Mouse (Mus musculus): ENCODE measurements around the gene 4930568D16Rik. TPM values are rescaled to one million over a fixed set of nuclear protein-coding genes. Genes with fewer than 3 reads are reported as not detected.

The 4930568D16Rik gene
- polyA plus RNA-seq, 1 experiment from 2014 or later = not detected

DNA sequence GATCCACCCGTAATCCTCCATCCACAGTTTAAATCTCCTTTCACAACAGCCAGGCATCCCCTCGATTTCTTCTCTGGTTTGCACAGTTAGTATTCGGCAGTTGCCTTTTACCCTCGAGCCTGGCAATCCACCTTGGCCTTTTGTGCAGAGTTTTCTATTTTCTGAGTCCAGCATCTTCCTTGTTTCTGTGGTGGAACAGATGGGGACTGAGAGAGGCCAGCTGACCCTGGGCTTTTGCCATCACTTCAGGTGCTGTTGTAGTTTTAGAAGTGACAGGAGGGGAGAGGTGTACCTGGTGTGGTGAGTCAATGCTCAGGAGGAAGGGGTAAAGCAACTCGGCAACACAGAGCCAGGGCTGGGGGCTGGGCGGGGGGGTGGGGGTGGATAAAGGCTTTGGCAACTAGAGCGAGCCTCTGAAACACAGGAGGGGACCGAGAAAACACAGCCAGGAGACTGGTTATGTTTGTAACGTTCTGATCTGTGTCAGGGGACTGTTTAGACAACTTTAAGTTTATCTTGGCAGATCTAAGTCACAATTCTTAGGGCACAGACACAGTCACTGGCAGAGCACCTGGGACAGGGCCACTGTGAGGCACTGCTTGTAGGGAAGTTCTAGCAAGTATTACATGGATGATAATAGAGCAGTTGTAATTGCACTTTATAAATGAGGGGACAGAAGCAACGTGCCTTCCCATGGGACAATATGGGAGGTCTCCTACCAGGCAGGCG is 39.3 kb downstream of the 4930568D16Rik start:
- DNase-seq (ENCODE audit: low spot score) (no peak), ATAC-seq (replicated peaks; ENCODE audit: low FRiP score, low read depth) (no peak)
- Histone ChIP-seq H3K4me2 (ENCODE audit: low read length) (no peak overlapping the region), H3K27ac (no peak overlapping the region), H3K9ac (ENCODE audit: low read depth, low read length) (no peak overlapping the region), H3K27me3 (ENCODE audit: insufficient read depth, low read length) (no peaks in the 10 kb centered on the region), H3K9me3 (replicated peaks; ENCODE audit: low read length) (no peaks in the 10 kb centered on the region), H3K36me3 (ENCODE audit: insufficient read depth, low read length) (no peaks in the 10 kb centered on the region), H3K4me3 (replicated peaks; ENCODE audit: low read depth, low read length) (no peak overlapping the region), H3K4me1 (replicated peaks; ENCODE audit: insufficient read depth, low read length) (no peaks in the 10 kb centered on the region)
- no peak for TF ChIP-seq CTCF (IDR thresholded peaks at IDR 0.05; ENCODE audit: low read depth)
- WGBS = 51% methylated on average over 11 of the region's 11 CpGs

DNA sequence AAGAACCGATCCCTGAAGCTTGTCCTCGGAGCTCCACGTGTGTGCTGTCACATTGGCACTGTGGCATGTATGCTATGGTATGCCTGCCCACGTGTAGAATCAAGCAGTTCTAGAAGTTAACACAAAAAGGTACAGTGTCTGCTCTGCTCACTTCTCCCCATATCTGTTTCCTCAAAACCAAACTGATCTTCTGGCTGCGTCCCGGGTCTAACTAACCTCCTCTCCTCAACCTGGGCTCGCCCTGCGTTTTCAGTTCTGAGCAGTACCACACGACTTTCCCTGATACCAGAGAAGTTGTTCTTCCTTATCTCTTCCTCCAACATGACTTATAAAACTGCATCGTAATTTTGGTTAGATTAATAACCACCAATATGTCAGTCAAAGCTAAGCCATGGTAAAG is 39.9 kb downstream of the 4930568D16Rik start:
- no peaks in the 10 kb centered on the region for H3K9me3 ChIP-seq (replicated peaks; ENCODE audit: low read length)
- 62% methylated on average over 10 of the region's 10 CpGs for WGBS
- ATAC-seq (replicated peaks; ENCODE audit: low FRiP score, low read depth) = no peak
- DNase-seq (ENCODE audit: low spot score) = no peak
- no peak overlapping the region for H3K9ac ChIP-seq (ENCODE audit: low read depth, low read length)
- TF ChIP-seq CTCF (IDR thresholded peaks at IDR 0.05; ENCODE audit: low read depth) = no peak
- no peaks in the 10 kb centered on the region for H3K36me3 ChIP-seq (ENCODE audit: insufficient read depth, low read length)
- 0 out of 2 replicates have a peak overlapping the region, but pooled peaks have one; percentile 7 for H3K4me2 ChIP-seq (ENCODE audit: low read length)
- H3K4me1 ChIP-seq (replicated peaks; ENCODE audit: insufficient read depth, low read length) = no peaks in the 10 kb centered on the region
- H3K27me3 ChIP-seq (ENCODE audit: insufficient read depth, low read length) = no peaks in the 10 kb centered on the region
- no peak overlapping the region for H3K4me3 ChIP-seq (replicated peaks; ENCODE audit: low read depth, low read length)
- H3K27ac ChIP-seq = 0 out of 2 replicates have a peak overlapping the region, but pooled peaks have one; percentile 36

DNA sequence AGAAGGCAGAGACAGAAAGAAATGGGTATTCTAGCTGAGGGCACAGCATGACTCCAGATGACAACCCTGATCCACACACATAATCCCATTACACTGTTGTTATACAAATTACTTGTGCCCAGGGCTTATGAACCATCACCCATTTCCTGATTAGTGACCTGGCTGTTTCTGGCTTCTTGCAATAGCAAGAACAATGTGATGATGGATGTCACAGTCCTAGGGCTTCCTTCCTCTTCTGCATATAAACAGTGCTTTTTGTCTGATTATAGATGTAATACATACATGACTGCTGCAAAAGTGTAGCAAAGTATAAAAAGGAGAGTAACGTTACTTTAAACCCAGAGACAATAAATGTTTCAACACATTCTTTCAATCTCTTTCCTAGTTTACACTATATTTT is 40.6 kb downstream of the 4930568D16Rik start:
- no peaks in the 10 kb centered on the region for H3K9me3 ChIP-seq (replicated peaks; ENCODE audit: low read length)
- H3K27ac ChIP-seq = no peak overlapping the region
- no peak for DNase-seq (ENCODE audit: low spot score)
- TF ChIP-seq CTCF (IDR thresholded peaks at IDR 0.05; ENCODE audit: low read depth) = no peak
- no peak overlapping the region for H3K4me3 ChIP-seq (replicated peaks; ENCODE audit: low read depth, low read length)
- WGBS = 63% methylated on average over 1 of the region's 1 CpGs
- H3K36me3 ChIP-seq (ENCODE audit: insufficient read depth, low read length) = no peaks in the 10 kb centered on the region
- H3K9ac ChIP-seq (ENCODE audit: low read depth, low read length) = no peak overlapping the region
- no peak for ATAC-seq (replicated peaks; ENCODE audit: low FRiP score, low read depth)
- no peaks in the 10 kb centered on the region for H3K4me1 ChIP-seq (replicated peaks; ENCODE audit: insufficient read depth, low read length)
- H3K4me2 ChIP-seq (ENCODE audit: low read length) = no peak overlapping the region
- no peaks in the 10 kb centered on the region for H3K27me3 ChIP-seq (ENCODE audit: insufficient read depth, low read length)

DNA sequence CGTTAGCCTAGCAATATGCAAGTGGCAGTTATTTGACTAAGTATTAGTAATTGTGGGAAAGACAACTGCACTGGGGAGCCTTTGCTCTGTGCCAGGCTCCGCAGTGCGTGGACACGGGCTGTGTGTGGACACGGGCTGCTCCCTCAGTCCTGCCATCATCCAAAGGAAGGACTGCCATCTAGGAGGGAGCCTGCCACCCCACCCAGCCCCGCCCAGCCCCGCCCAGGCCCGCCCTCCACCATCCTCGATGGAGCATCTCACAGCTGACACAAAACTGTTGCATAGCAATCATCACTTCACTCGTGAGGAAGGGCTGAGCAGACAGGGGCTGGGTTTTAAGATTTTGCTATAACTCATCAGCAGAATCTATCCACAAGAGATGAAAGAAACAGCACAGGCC is 41.6 kb downstream of the 4930568D16Rik start:
- H3K4me1 ChIP-seq (replicated peaks; ENCODE audit: insufficient read depth, low read length) = no peaks in the 10 kb centered on the region
- DNase-seq (ENCODE audit: low spot score) (no peak), ATAC-seq (replicated peaks; ENCODE audit: low FRiP score, low read depth) (no peak)
- no peak overlapping the region for H3K27ac ChIP-seq
- no peak overlapping the region for H3K9ac ChIP-seq (ENCODE audit: low read depth, low read length)
- H3K36me3 ChIP-seq (ENCODE audit: insufficient read depth, low read length) = 0 out of 2 replicates have a peak, but pooled peaks cover 4% of the 10 kb centered on the region
- H3K4me3 ChIP-seq (replicated peaks; ENCODE audit: low read depth, low read length) = no peak overlapping the region
- H3K27me3 ChIP-seq (ENCODE audit: insufficient read depth, low read length) = no peaks in the 10 kb centered on the region
- TF ChIP-seq CTCF (IDR thresholded peaks at IDR 0.05; ENCODE audit: low read depth) = no peak
- no peaks in the 10 kb centered on the region for H3K9me3 ChIP-seq (replicated peaks; ENCODE audit: low read length)
- no peak overlapping the region for H3K4me2 ChIP-seq (ENCODE audit: low read length)
- 69% methylated on average over 10 of the region's 10 CpGs for WGBS

DNA sequence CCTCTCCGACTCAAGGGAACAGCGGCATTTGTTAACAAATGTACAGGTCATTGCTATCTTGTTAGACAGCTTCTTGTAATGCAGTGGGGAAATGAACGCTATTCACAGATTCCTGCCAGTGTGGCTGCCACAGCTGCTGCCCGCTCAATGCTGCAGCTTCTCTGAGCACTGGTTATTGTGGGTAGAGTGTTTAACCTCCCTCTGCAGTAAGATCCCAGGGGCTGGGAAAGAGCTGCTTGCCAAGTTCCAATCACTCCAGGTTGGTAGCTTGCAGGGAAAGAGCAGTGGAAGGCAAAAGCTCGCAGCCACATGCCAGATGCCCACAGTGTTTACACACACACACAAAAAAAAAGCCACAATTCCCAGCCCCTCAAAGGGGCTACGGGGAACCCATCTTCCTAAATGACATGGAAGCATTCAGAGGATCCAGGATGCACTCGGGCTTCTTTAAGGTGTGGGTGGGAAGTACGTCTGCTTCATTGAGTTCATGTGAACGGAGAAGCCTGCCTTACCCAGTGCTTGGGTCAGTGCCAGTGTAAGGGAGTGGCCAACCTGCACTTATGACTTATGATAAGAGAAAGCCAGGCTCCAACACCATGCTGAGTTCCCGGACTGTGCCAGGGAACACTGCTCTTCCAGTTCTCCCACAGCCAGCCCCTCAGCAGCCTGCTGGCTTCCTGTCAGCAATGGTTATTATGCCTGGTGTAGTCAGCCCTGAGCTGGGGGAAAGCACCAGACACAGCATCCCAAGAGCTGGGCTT is 44.9 kb downstream of the 4930568D16Rik start:
- no peak overlapping the region for H3K9ac ChIP-seq (ENCODE audit: low read depth, low read length)
- no peak overlapping the region for H3K4me3 ChIP-seq (replicated peaks; ENCODE audit: low read depth, low read length)
- TF ChIP-seq CTCF (IDR thresholded peaks at IDR 0.05; ENCODE audit: low read depth) = no peak
- no peaks in the 10 kb centered on the region for H3K9me3 ChIP-seq (replicated peaks; ENCODE audit: low read length)
- no peak for DNase-seq (ENCODE audit: low spot score)
- no peaks in the 10 kb centered on the region for H3K27me3 ChIP-seq (ENCODE audit: insufficient read depth, low read length)
- WGBS = 59% methylated on average over 10 of the region's 10 CpGs
- no peak overlapping the region for H3K4me2 ChIP-seq (ENCODE audit: low read length)
- 0 out of 2 replicates have a peak, but pooled peaks cover 4% of the 10 kb centered on the region for H3K36me3 ChIP-seq (ENCODE audit: insufficient read depth, low read length)
- no peaks in the 10 kb centered on the region for H3K4me1 ChIP-seq (replicated peaks; ENCODE audit: insufficient read depth, low read length)
- H3K27ac ChIP-seq = no peak overlapping the region
- no peak for ATAC-seq (replicated peaks; ENCODE audit: low FRiP score, low read depth)

DNA sequence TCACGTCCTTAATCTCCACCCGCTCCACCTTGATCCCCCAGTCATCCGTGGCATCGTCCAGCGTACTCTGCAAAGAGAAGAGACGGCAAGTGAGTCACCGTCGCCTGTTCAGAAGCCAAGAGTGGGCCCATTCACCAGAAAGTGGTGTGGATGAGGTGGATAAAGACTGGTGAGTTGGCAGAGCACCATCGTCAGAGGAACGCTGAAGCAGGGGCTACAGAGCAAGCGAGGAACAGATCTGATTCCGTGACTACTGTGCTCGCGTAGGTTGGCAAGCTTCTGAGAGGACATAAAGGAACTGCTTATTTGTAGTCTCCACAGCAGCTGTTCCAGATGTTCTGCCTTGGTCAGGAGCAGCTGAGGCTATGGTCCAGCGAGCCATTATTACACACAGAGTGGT is 47.1 kb downstream of the 4930568D16Rik start:
- Histone ChIP-seq H3K36me3 (ENCODE audit: insufficient read depth, low read length) (0 out of 2 replicates have a peak, but pooled peaks cover 4% of the 10 kb centered on the region), H3K27ac (no peak overlapping the region), H3K9me3 (replicated peaks; ENCODE audit: low read length) (no peaks in the 10 kb centered on the region), H3K4me3 (replicated peaks; ENCODE audit: low read depth, low read length) (no peak overlapping the region), H3K27me3 (ENCODE audit: insufficient read depth, low read length) (no peaks in the 10 kb centered on the region), H3K4me2 (ENCODE audit: low read length) (no peak overlapping the region), H3K9ac (ENCODE audit: low read depth, low read length) (no peak overlapping the region), H3K4me1 (replicated peaks; ENCODE audit: insufficient read depth, low read length) (no peaks in the 10 kb centered on the region)
- DNase-seq (ENCODE audit: low spot score) (no peak), ATAC-seq (replicated peaks; ENCODE audit: low FRiP score, low read depth) (no peak)
- WGBS = 91% methylated on average over 15 of the region's 15 CpGs
- no peak for TF ChIP-seq CTCF (IDR thresholded peaks at IDR 0.05; ENCODE audit: low read depth)
